In genomic region chr14:76287768-76288167, GRCm38 (mm10) we compare ENCODE assay signal across 31 mouse cellular contexts.
DNase-seq lines count a peak whose midpoint lies in the region; ATAC-seq and TF ChIP-seq lines count a peak whose summit lies in the region.
"Had no signal": no experiment of that assay in that cellular context is flagged by ENCODE, and none has a peak within 500 bp of the region (broad histone marks: within the 10 kb centered on the region; RNA-seq: fewer than 3 reads in every experiment).

No protein-coding gene starts in this region.

- H3K4me3 ChIP-seq in heart, embryonic 12.5 days: no peak overlapping the region
- H3K4me3 ChIP-seq in bone marrow macrophage, adult 2 months (ENCODE audit: insufficient read depth, low read length): no peak overlapping the region
- no peak overlapping the region for H3K4me3 ChIP-seq in small intestine, adult 2 months (ENCODE audit: low read depth, low read length)
- H3K4me3 ChIP-seq: embryonic facial prominence, embryonic 10.5 days; embryonic facial prominence, embryonic 13.5 days; erythroblast, embryonic 14.5 days; forebrain, embryonic 12.5 days; forebrain, embryonic 15.5 days; heart, adult 2 months; heart, embryonic 15.5 days; hindbrain, embryonic 10.5 days; hindbrain, embryonic 13.5 days had no signal

- no peak for ATAC-seq in heart, embryonic 12.5 days (ENCODE audit: insufficient number of reproducible peaks, low FRiP score)
- ATAC-seq: activated CD4-positive, CD25-positive, alpha-beta regulatory T cell, adult 4 months; CD4-positive, CD25-positive, alpha-beta regulatory T cell, adult 4 months; forebrain, embryonic 15.5 days; hindbrain, embryonic 16.5 days had no signal

- no peak for TF ChIP-seq CTCF in bone marrow macrophage, adult 2 months (IDR thresholded peaks at IDR 0.05; ENCODE audit: low read depth, low read length)
- TF ChIP-seq CTCF in small intestine, adult 2 months (IDR thresholded peaks at IDR 0.05; ENCODE audit: extremely low read depth, insufficient read length, insufficient replicate concordance, low read depth, low read length): no peak

- no peak overlapping the region for H3K27ac ChIP-seq in heart, embryonic 12.5 days (ENCODE audit: poor library complexity, severe bottlenecking)
- peak overlapping the region; percentile 26; the same call in 1 of the 2 replicates for H3K27ac ChIP-seq in bone marrow macrophage, adult 2 months (ENCODE audit: insufficient read depth, low read depth, low read length)
- H3K27ac ChIP-seq in small intestine, adult 2 months (ENCODE audit: insufficient read depth, low read depth, low read length): 0 out of 2 replicates have a peak overlapping the region, but pooled peaks have one; percentile 34
- H3K27ac ChIP-seq: embryonic facial prominence, embryonic 10.5 days; embryonic facial prominence, embryonic 13.5 days; forebrain, embryonic 12.5 days; forebrain, embryonic 15.5 days; heart, adult 2 months; heart, embryonic 15.5 days; hindbrain, embryonic 10.5 days; hindbrain, embryonic 13.5 days had no signal

- no peaks in the 10 kb centered on the region for H3K9me3 ChIP-seq in heart, embryonic 12.5 days (replicated peaks)
- H3K9me3 ChIP-seq: embryonic facial prominence, embryonic 10.5 days; embryonic facial prominence, embryonic 13.5 days; forebrain, embryonic 12.5 days; forebrain, embryonic 15.5 days; heart, embryonic 15.5 days; hindbrain, embryonic 10.5 days; hindbrain, embryonic 13.5 days had no signal

- no peak overlapping the region for H3K4me2 ChIP-seq in heart, embryonic 12.5 days
- H3K4me2 ChIP-seq: embryonic facial prominence, embryonic 13.5 days; forebrain, embryonic 12.5 days; forebrain, embryonic 15.5 days; heart, embryonic 11.5 days; heart, embryonic 15.5 days; hindbrain, embryonic 13.5 days had no signal

- no peaks in the 10 kb centered on the region for H3K4me1 ChIP-seq in heart, embryonic 12.5 days (replicated peaks)
- peaks cover 16% of the 10 kb centered on the region for H3K4me1 ChIP-seq in bone marrow macrophage, adult 2 months (ENCODE audit: control insufficient read depth, insufficient read depth, low read length)
- peaks cover 11% of the 10 kb centered on the region; the same call in 1 of the 2 replicates for H3K4me1 ChIP-seq in small intestine, adult 2 months (ENCODE audit: control insufficient read depth, insufficient read depth, insufficient read length, low read length)
- H3K4me1 ChIP-seq: forebrain, embryonic 15.5 days; heart, embryonic 15.5 days; hindbrain, embryonic 13.5 days had no signal

- WGBS in heart, embryonic 12.5 days: 81% methylated on average over 8 of the region's 8 CpGs
- 85% methylated on average over 8 of the region's 8 CpGs for WGBS in small intestine, adult 2 months

- peak; percentile 47 for DNase-seq in heart, adult 8-10 months (ENCODE audit: low spot score)
- DNase-seq in 416B (ENCODE audit: low read depth): peak; percentile 5
- no peak for DNase-seq in urinary bladder, adult 2 months (ENCODE audit: low spot score)
- DNase-seq in spleen, postnatal 10 days (ENCODE audit: low spot score in 2 of 2): no peak
- DNase-seq: adrenal gland, adult 8-10 months; adrenal gland, postnatal 25 days; cerebellum, adult 11 months; cerebellum, adult 2 months; cerebellum, postnatal 10 days; cerebellum, postnatal 36 days; embryo, embryonic 11 days; gastrocnemius, postnatal 10 days; gastrocnemius, postnatal 36 days; heart, adult 2 months; heart, postnatal 10 days; heart, postnatal 36 days had no signal

- H3K27me3 ChIP-seq in heart, embryonic 12.5 days (replicated peaks): no peaks in the 10 kb centered on the region
- no peaks in the 10 kb centered on the region for H3K27me3 ChIP-seq in small intestine, adult 2 months (ENCODE audit: control insufficient read depth, insufficient read depth, low read length)
- H3K27me3 ChIP-seq: embryonic facial prominence, embryonic 13.5 days; forebrain, embryonic 12.5 days; forebrain, embryonic 15.5 days; heart, embryonic 15.5 days; hindbrain, embryonic 13.5 days had no signal

- no peak overlapping the region for H3K9ac ChIP-seq in heart, embryonic 12.5 days
- H3K9ac ChIP-seq: embryonic facial prominence, embryonic 13.5 days; forebrain, embryonic 12.5 days; forebrain, embryonic 15.5 days; heart, embryonic 15.5 days; hindbrain, embryonic 13.5 days had no signal

- H3K36me3 ChIP-seq in heart, embryonic 12.5 days: no peaks in the 10 kb centered on the region
- no peaks in the 10 kb centered on the region for H3K36me3 ChIP-seq in small intestine, adult 2 months (ENCODE audit: control insufficient read depth, insufficient read depth, low read length)
- H3K36me3 ChIP-seq: embryonic facial prominence, embryonic 10.5 days; embryonic facial prominence, embryonic 13.5 days; forebrain, embryonic 12.5 days; forebrain, embryonic 15.5 days; heart, embryonic 15.5 days; hindbrain, embryonic 10.5 days; hindbrain, embryonic 13.5 days had no signal

- no peak for TF ChIP-seq POLR2A in bone marrow macrophage, adult 2 months (IDR thresholded peaks at IDR 0.05; ENCODE audit: borderline replicate concordance, low read depth, low read length)
- no peak for TF ChIP-seq POLR2A in small intestine, adult 2 months (IDR thresholded peaks at IDR 0.05; ENCODE audit: low read depth, low read length)

Comparison
In these comparisons a context has a peak if more than half of its experiments do, and no peak if none do; other contexts are left out.
1. DNase-seq: peak in heart, adult 8-10 months (single experiment) and 416B (single experiment); none in urinary bladder, adult 2 months (single experiment) and spleen, postnatal 10 days (0 of 2).